Mouse (Mus musculus) cerebellum, adult 2 months (tissue): ENCODE data around the gene Secisbp2l.

Experiments
- CTCF ChIP-seq: fragments of 200-500 bp; IDR thresholded peaks from 2 replicates; pipeline ENCODE4 v1.5.1; 2011; ENCODE audit warnings: low read depth, mild to moderate bottlenecking, control low read depth, low read length, moderate library complexity, borderline replicate concordance; ENCODE audit not compliant: insufficient read depth
- POLR2A ChIP-seq: fragments of 200-500 bp; IDR thresholded peaks from 2 replicates; pipeline ENCODE4 v1.6.1; 2011; ENCODE audit warnings: low read length, control low read depth, borderline replicate concordance; ENCODE audit not compliant: insufficient read depth

DNA sequence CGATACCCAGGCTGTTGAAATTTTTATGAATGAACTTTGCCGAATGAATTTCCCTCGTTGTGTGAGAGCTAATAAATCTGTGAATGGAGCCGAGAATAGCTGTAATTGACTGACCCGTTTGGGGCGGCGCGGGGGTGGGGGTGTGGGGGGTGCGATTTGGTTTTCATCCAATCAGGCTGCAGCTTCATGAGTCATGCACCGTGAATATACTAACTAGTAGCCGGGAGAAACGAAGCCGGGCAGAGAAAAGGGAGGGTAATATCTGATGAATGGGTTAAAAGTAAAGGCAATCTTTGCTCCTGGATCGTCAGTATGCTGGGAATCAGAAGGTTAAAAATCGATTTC, 58.6 kb downstream of the Secisbp2l start, which contains the start of gene Shc4:
- TF ChIP-seq CTCF (no peak), POLR2A (no peak)
